In the genomic region with DNA sequence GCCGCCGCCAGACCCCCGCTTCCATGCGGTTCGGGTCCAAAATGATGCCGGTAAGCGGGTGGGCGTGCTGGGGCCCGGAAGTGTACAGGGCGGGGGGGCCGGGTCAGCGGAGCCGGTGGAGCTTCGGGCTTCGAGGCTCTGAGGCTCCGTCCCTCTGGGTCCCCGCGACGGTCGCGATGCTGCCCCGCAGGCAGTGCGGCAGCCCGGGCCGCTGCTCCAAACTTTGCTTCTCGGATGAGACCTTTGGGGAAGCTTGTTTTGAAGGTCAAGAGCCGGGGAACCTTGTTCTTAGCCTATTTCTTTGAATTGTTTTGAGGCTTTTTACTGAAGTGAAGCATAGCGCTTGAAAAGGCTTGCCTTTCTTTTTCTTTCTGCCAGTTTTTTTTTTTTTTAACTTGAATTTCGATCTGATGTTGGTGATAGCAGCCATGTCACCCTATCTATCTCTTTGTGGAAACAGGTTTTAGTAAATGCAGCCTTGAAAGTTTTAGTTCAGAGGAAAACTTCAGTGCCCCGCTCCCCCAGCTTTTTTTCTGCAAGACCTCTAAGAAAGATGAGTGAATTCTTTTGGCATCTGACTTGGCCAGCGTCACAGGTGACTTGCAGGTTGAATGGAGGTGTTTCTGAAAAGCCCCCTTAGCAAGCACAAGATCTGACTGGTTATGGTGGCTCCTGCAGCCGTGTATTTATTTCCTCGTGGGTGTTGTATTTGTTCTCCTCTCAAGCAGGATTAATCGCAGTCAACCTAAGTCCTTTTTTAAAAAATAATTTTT, we compare ENCODE assay signal across 8 mouse cellular contexts. TPM values are rescaled to one million over a fixed set of nuclear protein-coding genes. Genes with fewer than 3 reads are reported as not detected.
DNase-seq lines count a peak whose midpoint lies in the region; ATAC-seq and TF ChIP-seq lines count a peak whose summit lies in the region.

No protein-coding gene starts in this region.

- 2% methylated on average over 34 of the region's 34 CpGs for WGBS in cerebellum, adult 2 months
- 2% methylated on average over 31 of the region's 34 CpGs for WGBS in heart, embryonic 13.5 days
- WGBS in limb, embryonic 14.5 days = 2% methylated on average over 25 of the region's 34 CpGs
- under 1% methylated on average over 34 of the region's 34 CpGs for WGBS in midbrain, postnatal 0 days

- H3K4me2 ChIP-seq in heart, embryonic 13.5 days = peak overlapping the region; percentile 87
- peak overlapping the region; percentile 59 for H3K4me2 ChIP-seq in limb, embryonic 14.5 days (replicated peaks; ENCODE audit: low read depth, low read length, severe bottlenecking)
- H3K4me2 ChIP-seq in midbrain, postnatal 0 days (ENCODE audit: low read depth, low read length, poor library complexity, severe bottlenecking) = peak overlapping the region; percentile 67

- peak overlapping the region; percentile 98 for H3K9ac ChIP-seq in heart, embryonic 13.5 days
- peak overlapping the region; percentile 99 for H3K9ac ChIP-seq in limb, embryonic 14.5 days (ENCODE audit: low read depth, low read length, severe bottlenecking)
- H3K9ac ChIP-seq in midbrain, postnatal 0 days (replicated peaks; ENCODE audit: low read length, poor library complexity, severe bottlenecking) = peak overlapping the region; percentile 86

- no peaks in the 10 kb centered on the region for H3K36me3 ChIP-seq in heart, embryonic 13.5 days
- H3K36me3 ChIP-seq in limb, embryonic 14.5 days (ENCODE audit: control insufficient read depth, insufficient read depth, low read length) = no peaks in the 10 kb centered on the region
- H3K36me3 ChIP-seq in midbrain, postnatal 0 days (ENCODE audit: insufficient read depth, low read length) = no peaks in the 10 kb centered on the region

- peak; percentile 42 for DNase-seq in 3T3-L1 (ENCODE audit: low read depth, low spot score)
- peak; percentile 30 for DNase-seq in CD4-positive, CD25-positive, alpha-beta regulatory T cell, adult 2 months (ENCODE audit: low read depth, low spot score)
- peak in 1 of 2 experiments; percentile 33 for DNase-seq in cerebellum, adult 2 months
- DNase-seq in limb, embryonic 14.5 days (ENCODE audit: low spot score) = no peak
- peak; percentile 27 for DNase-seq in midbrain, postnatal 0 days (ENCODE audit: low spot score)
- DNase-seq in yolk sac, embryonic 10.5 days (ENCODE audit: low spot score) = no peak
- no peak for DNase-seq in layer of hippocampus, postnatal 14 days (ENCODE audit: low spot score in 2 of 2)

- H3K4me3 ChIP-seq in cerebellum, adult 2 months (replicated peaks; ENCODE audit: insufficient read depth, low read depth, low read length) = peak overlapping the region; percentile 89
- H3K4me3 ChIP-seq in heart, embryonic 13.5 days = peak overlapping the region; percentile 86
- H3K4me3 ChIP-seq in limb, embryonic 14.5 days (replicated peaks; ENCODE audit: low read length) = peak overlapping the region; percentile 94
- peak overlapping the region; percentile 65 for H3K4me3 ChIP-seq in midbrain, postnatal 0 days (ENCODE audit: low read depth, low read length)

- peak; percentile 35; the same call in 1 of the 2 replicates for ATAC-seq in heart, embryonic 13.5 days (ENCODE audit: extremely low read depth, insufficient number of reproducible peaks, low FRiP score, low TSS enrichment)
- ATAC-seq in limb, embryonic 14.5 days (ENCODE audit: low FRiP score, low read depth) = peak; percentile 49; the same call in 1 of the 2 replicates
- ATAC-seq in midbrain, postnatal 0 days (ENCODE audit: low FRiP score) = peak; percentile 68

- H3K4me1 ChIP-seq in cerebellum, adult 2 months (ENCODE audit: control insufficient read depth, insufficient read depth, low read length) = peaks cover 4% of the 10 kb centered on the region
- H3K4me1 ChIP-seq in heart, embryonic 13.5 days = peaks cover 52% of the 10 kb centered on the region
- peaks cover 32% of the 10 kb centered on the region for H3K4me1 ChIP-seq in limb, embryonic 14.5 days (ENCODE audit: control insufficient read depth, insufficient read depth, low read length)
- peaks cover 3% of the 10 kb centered on the region for H3K4me1 ChIP-seq in midbrain, postnatal 0 days (ENCODE audit: insufficient read depth, low read length)

- no peaks in the 10 kb centered on the region for H3K27me3 ChIP-seq in cerebellum, adult 2 months (ENCODE audit: control insufficient read depth, insufficient read depth, low read length)
- H3K27me3 ChIP-seq in heart, embryonic 13.5 days (replicated peaks) = no peaks in the 10 kb centered on the region
- no peaks in the 10 kb centered on the region for H3K27me3 ChIP-seq in limb, embryonic 14.5 days (ENCODE audit: control insufficient read depth, insufficient read depth, low read length)
- no peaks in the 10 kb centered on the region for H3K27me3 ChIP-seq in midbrain, postnatal 0 days (ENCODE audit: insufficient read depth, low read length)

- TF ChIP-seq POLR2A in cerebellum, adult 2 months (IDR thresholded peaks at IDR 0.05; ENCODE audit: borderline replicate concordance, insufficient read depth, low read length) = no peak
- TF ChIP-seq POLR2A in limb, embryonic 14.5 days (IDR thresholded peaks at IDR 0.05; ENCODE audit: borderline replicate concordance, extremely low read depth, insufficient read depth, insufficient read length) = no peak

- TF ChIP-seq CTCF in cerebellum, adult 2 months (IDR thresholded peaks at IDR 0.05; ENCODE audit: borderline replicate concordance, insufficient read depth, low read depth, low read length) = no peak
- no peak for TF ChIP-seq CTCF in midbrain, postnatal 0 days (IDR thresholded peaks at IDR 0.05)

- H3K9me3 ChIP-seq in heart, embryonic 13.5 days = no peaks in the 10 kb centered on the region
- no peaks in the 10 kb centered on the region; the same call in 1 of the 2 replicates for H3K9me3 ChIP-seq in limb, embryonic 14.5 days (ENCODE audit: control insufficient read depth, low read length)
- H3K9me3 ChIP-seq in midbrain, postnatal 0 days (ENCODE audit: low read length) = no peaks in the 10 kb centered on the region

- H3K27ac ChIP-seq in cerebellum, adult 2 months (ENCODE audit: insufficient read depth, low read length) = peak overlapping the region; percentile 24; the same call in 1 of the 2 replicates
- H3K27ac ChIP-seq in heart, embryonic 13.5 days (replicated peaks) = peak overlapping the region; percentile 94
- peak overlapping the region; percentile 92 for H3K27ac ChIP-seq in limb, embryonic 14.5 days (replicated peaks; ENCODE audit: low read depth, low read length)
- H3K27ac ChIP-seq in midbrain, postnatal 0 days (ENCODE audit: low read depth, low read length) = peak overlapping the region; percentile 94

RNA-seq across cellular contexts. Expression of gene Trp53bp2, which starts 0.6 kb away (rescaled TPM):
- 21.1 and 25.3 TPM in 2 replicates for polyA plus RNA-seq in cerebellum, adult 2 months (2012; rRNA removed)
- 12.2 and 12.7 TPM in 2 replicates for polyA plus RNA-seq in heart, embryonic 13.5 days (2015; fragmentation: Nextera tagmentation; extraction: Ambion mirVana)
- polyA plus RNA-seq in limb, embryonic 14.5 days (2012; rRNA removed) = 25.9 and 41.3 TPM in 2 replicates
- 24.0 and 28.8 TPM in 2 replicates for polyA plus RNA-seq in limb, embryonic 14.5 days (2014; fragmentation: Nextera tagmentation; extraction: Ambion mirVana)
- 21.1 and 27.0 TPM in 2 replicates for total RNA-seq in midbrain, postnatal 0 days (2014; rRNA removed)
- polyA plus RNA-seq in midbrain, postnatal 0 days (2015; fragmentation: Nextera tagmentation; extraction: Ambion mirVana) = 9.9 and 11.1 TPM in 2 replicates
- 10 to 100 TPM; 27.2 to 30.5 TPM for total RNA-seq in layer of hippocampus, postnatal 14 days (2021)

Comparison
In these comparisons a context has a peak if more than half of its experiments do, and no peak if none do; other contexts are left out.
1. DNase-seq: peak in 3T3-L1 (single experiment), CD4-positive, CD25-positive, alpha-beta regulatory T cell, adult 2 months (single experiment) and midbrain, postnatal 0 days (single experiment); none in limb, embryonic 14.5 days (single experiment), yolk sac, embryonic 10.5 days (single experiment) and layer of hippocampus, postnatal 14 days (0 of 2).
2. H3K27ac ChIP-seq: peak in every context shown above with its lines; median percentile 94 in heart, embryonic 13.5 days; 94 in midbrain, postnatal 0 days; 92 in limb, embryonic 14.5 days; 24 in cerebellum, adult 2 months.
3. Peak in every context shown above with its lines, with median percentiles within 50 percentile points of each other: H3K4me3 ChIP-seq, ATAC-seq, H3K4me2 ChIP-seq and H3K9ac ChIP-seq.